Mouse (Mus musculus): ENCODE measurements at regions not wholly inside any gene's neighbourhood (a gene's known extent, or its start where the extent isn't known, plus 50 kb on each side); places are given as distances from the start of the nearest gene placed in this dataset.

- 81% methylated on average over 9 of the region's 9 CpGs for WGBS
- no peak for TF ChIP-seq CTCF (conservative IDR thresholded peaks at IDR 0.05; ENCODE audit: insufficient read depth, insufficient read length, low read depth, low read length)
- no peak for TF ChIP-seq POLR2A (IDR thresholded peaks at IDR 0.05; ENCODE audit: low read depth, low read length)
- H3K4me1 ChIP-seq (ENCODE audit: control insufficient read depth, insufficient read depth, low read length) = no peaks in the 10 kb centered on the region; the same call in 1 of the 2 replicates
- no peak for DNase-seq
- H3K4me3 ChIP-seq (ENCODE audit: insufficient read depth, low read depth, low read length) = no peak overlapping the region
- no peak overlapping the region for H3K27ac ChIP-seq (ENCODE audit: insufficient read depth, low read depth, low read length)
- no peaks in the 10 kb centered on the region for H3K27me3 ChIP-seq (replicated peaks; ENCODE audit: control insufficient read depth, insufficient read depth, low read length)
- H3K36me3 ChIP-seq (ENCODE audit: control insufficient read depth, insufficient read depth, low read length) = no peaks in the 10 kb centered on the region
These were observed 120.1 kb upstream of the Arid2 start for GRCm38 (mm10) chr15:96167256-96167655.

DNA sequence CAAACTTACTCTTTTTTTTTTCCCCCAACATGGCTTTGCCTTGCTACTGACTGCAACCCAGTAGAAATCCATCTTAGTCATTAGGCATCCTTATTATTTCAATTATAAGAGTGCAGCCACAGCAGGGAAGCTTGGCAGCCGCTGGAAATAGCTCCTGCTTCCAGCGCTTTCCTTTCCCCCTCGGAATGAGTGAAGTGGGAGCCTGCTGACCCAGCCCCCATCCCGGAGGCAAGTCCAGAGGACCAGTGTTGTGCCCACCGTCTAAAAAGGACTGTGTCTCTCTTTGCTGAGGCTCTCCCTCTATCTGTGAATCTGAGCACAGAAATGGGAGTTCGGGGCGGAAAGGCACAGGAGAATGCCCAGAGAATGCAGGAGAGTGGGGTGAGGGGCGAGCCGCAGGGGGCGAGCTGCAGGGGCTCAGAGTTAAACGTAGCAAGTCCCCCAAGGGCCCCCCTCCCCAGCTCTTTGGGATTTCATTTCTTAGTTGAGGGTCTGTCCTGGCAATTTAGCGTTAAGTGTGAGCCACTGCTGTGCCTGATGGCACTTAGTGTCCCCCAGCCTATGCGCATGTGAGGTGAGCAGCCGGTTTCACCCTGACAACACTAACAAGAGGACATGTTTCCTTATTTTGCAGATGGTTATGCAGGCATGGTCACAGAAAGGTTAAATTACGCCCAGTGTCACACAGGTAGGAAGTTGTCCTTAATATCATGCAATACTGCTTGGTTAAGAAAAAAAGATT, 117.4 kb upstream of the Arid2 start:
- no peak for DNase-seq
- Histone ChIP-seq H3K36me3 (ENCODE audit: control insufficient read depth, insufficient read depth, low read length) (no peaks in the 10 kb centered on the region), H3K4me1 (ENCODE audit: control insufficient read depth, insufficient read depth, low read length) (no peaks in the 10 kb centered on the region; the same call in 1 of the 2 replicates), H3K4me3 (ENCODE audit: insufficient read depth, low read depth, low read length) (no peak overlapping the region), H3K27ac (ENCODE audit: insufficient read depth, low read depth, low read length) (no peak overlapping the region), H3K27me3 (replicated peaks; ENCODE audit: control insufficient read depth, insufficient read depth, low read length) (no peaks in the 10 kb centered on the region)
- WGBS = 25% methylated on average over 15 of the region's 15 CpGs
- TF ChIP-seq CTCF (conservative IDR thresholded peaks at IDR 0.05; ENCODE audit: insufficient read depth, insufficient read length, low read depth, low read length) (no peak), POLR2A (IDR thresholded peaks at IDR 0.05; ENCODE audit: low read depth, low read length) (no peak)

GRCm38 (mm10) chr15:96170986-96171769, 116.1 kb upstream of the Arid2 start:
- 15% methylated on average over 22 of the region's 22 CpGs for WGBS
- peak; percentile 61 for DNase-seq
- Histone ChIP-seq H3K4me1 (ENCODE audit: control insufficient read depth, insufficient read depth, low read length) (no peaks in the 10 kb centered on the region; the same call in 1 of the 2 replicates), H3K4me3 (ENCODE audit: insufficient read depth, low read depth, low read length) (peak overlapping the region; percentile 38), H3K36me3 (ENCODE audit: control insufficient read depth, insufficient read depth, low read length) (no peaks in the 10 kb centered on the region), H3K27me3 (replicated peaks; ENCODE audit: control insufficient read depth, insufficient read depth, low read length) (no peaks in the 10 kb centered on the region), H3K27ac (ENCODE audit: insufficient read depth, low read depth, low read length) (no peak overlapping the region)
- TF ChIP-seq POLR2A (IDR thresholded peaks at IDR 0.05; ENCODE audit: low read depth, low read length) (no peak), CTCF (conservative IDR thresholded peaks at IDR 0.05; ENCODE audit: insufficient read depth, insufficient read length, low read depth, low read length) (no peak)

DNA sequence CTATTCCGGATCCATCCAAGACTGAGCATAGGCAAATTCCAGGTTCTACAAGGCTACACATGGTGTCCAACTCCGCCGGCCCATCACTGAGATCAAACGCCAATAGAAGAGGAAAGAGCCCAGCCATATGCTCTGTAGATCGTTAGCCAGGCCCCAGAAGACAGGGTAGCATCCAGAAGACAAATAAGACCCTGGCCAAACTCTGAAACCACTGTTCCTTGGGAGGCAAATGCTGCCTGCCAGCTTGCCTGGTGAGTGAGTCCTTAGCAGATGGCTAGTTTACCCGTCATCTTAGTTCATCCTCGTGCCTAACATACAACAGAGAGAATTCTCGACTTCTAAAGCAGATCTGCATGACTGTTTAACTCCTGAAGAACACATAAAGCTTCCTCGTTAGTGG, 109.4 kb upstream of the Arid2 start:
- TF ChIP-seq POLR2A (IDR thresholded peaks at IDR 0.05; ENCODE audit: low read depth, low read length) (no peak), CTCF (conservative IDR thresholded peaks at IDR 0.05; ENCODE audit: insufficient read depth, insufficient read length, low read depth, low read length) (no peak)
- WGBS = 74% methylated on average over 9 of the region's 9 CpGs

GRCm38 (mm10) chr15:96178374-96179109, 108.8 kb upstream of the Arid2 start:
- no peaks in the 10 kb centered on the region for H3K27me3 ChIP-seq (replicated peaks; ENCODE audit: control insufficient read depth, insufficient read depth, low read length)
- H3K4me1 ChIP-seq (ENCODE audit: control insufficient read depth, insufficient read depth, low read length) = no peaks in the 10 kb centered on the region
- no peak for DNase-seq
- 72% methylated on average over 8 of the region's 8 CpGs for WGBS
- H3K4me3 ChIP-seq (ENCODE audit: insufficient read depth, low read depth, low read length) = no peak overlapping the region
- no peak overlapping the region for H3K27ac ChIP-seq (ENCODE audit: insufficient read depth, low read depth, low read length)
- no peak for TF ChIP-seq POLR2A (IDR thresholded peaks at IDR 0.05; ENCODE audit: low read depth, low read length)
- TF ChIP-seq CTCF (conservative IDR thresholded peaks at IDR 0.05; ENCODE audit: insufficient read depth, insufficient read length, low read depth, low read length) = no peak
- no peaks in the 10 kb centered on the region for H3K36me3 ChIP-seq (ENCODE audit: control insufficient read depth, insufficient read depth, low read length)

More for the DNA sequence above, 109.4 kb upstream of the Arid2 start:
- Histone ChIP-seq H3K4me3 (ENCODE audit: insufficient read depth, low read depth, low read length) (no peak overlapping the region), H3K27me3 (replicated peaks; ENCODE audit: control insufficient read depth, insufficient read depth, low read length) (no peaks in the 10 kb centered on the region), H3K36me3 (ENCODE audit: control insufficient read depth, insufficient read depth, low read length) (no peaks in the 10 kb centered on the region), H3K4me1 (ENCODE audit: control insufficient read depth, insufficient read depth, low read length) (no peaks in the 10 kb centered on the region), H3K27ac (ENCODE audit: insufficient read depth, low read depth, low read length) (no peak overlapping the region)
- DNase-seq = no peak

DNA sequence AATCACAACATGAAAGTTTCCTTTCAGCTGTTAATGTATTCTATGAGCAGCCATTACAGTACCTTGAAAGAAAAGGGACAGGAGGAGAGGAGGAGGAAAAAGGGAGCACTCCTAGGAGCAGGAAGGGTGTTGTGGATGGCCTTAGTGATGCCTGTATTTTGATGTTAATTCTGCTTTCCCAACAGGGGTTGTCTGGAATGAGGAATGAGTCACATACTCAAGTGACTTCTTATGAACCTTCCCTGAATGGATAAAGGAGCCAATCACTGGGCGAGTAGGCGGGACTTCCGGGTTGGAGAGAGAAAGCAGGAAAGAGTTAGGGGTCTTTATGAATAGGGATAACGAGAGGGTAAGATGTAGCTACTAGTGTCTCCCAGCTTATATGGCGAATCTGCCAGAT, 107.8 kb upstream of the Arid2 start:
- no peak for DNase-seq
- H3K27ac ChIP-seq (ENCODE audit: insufficient read depth, low read depth, low read length) = no peak overlapping the region
- no peaks in the 10 kb centered on the region for H3K36me3 ChIP-seq (ENCODE audit: control insufficient read depth, insufficient read depth, low read length)
- no peak overlapping the region for H3K4me3 ChIP-seq (ENCODE audit: insufficient read depth, low read depth, low read length)
- H3K4me1 ChIP-seq (ENCODE audit: control insufficient read depth, insufficient read depth, low read length) = no peaks in the 10 kb centered on the region
- 90% methylated on average over 5 of the region's 5 CpGs for WGBS
- H3K27me3 ChIP-seq (replicated peaks; ENCODE audit: control insufficient read depth, insufficient read depth, low read length) = no peaks in the 10 kb centered on the region
- TF ChIP-seq CTCF (conservative IDR thresholded peaks at IDR 0.05; ENCODE audit: insufficient read depth, insufficient read length, low read depth, low read length) = no peak
- no peak for TF ChIP-seq POLR2A (IDR thresholded peaks at IDR 0.05; ENCODE audit: low read depth, low read length)

Measured in kidney, adult 2 months (tissue).